Mouse (Mus musculus): ENCODE data around the gene Fscn2. TPM values are rescaled to one million over a fixed set of nuclear protein-coding genes. Genes with fewer than 3 reads are reported as not detected.
"Not testable (repeated sequence)": the region's sequence is repeated elsewhere in the genome, so short reads cannot be mapped to it uniquely, and the experiment has no call there.

Fscn2 gene
- polyA plus RNA-seq, 1 experiment from 2014 or later = 1.7 TPM

DNA sequence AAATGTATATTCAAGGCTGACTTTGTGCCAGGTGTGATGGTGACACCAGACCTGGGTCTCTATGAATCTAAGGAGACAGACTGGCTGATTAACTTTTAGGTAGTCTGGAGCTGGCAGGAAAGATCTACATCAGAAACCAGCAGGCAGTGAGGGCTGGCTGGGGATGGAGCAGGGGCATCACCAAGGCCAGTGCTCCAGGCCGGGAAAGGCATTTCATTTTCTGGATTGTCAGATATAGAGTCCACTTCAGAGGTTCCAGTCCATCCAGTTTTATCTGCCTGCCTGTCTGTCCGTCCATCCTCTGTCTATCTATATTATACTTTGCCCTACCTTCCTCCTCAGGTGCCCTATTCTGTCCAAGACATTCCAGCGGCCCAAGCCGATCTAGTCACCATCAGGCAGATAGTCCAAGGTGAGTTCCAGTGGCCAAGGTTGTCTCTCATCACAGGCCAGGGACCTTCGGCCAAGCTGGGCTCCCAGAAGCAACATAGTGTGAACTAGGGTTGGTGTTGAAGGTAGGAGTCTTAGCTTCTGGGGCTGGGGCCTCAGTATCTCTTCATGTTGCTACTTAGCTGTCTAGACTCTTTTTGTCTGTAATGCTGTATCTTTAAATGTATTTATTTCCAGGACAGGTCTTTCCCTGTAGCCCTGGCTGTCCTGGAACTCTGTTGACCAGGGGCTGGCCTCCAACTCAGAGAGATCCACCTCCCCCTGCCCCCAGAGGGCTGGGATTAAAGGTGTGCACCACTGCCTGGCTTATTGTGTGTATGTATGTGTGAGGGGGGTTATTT is 17.6 kb upstream of the Fscn2 start:
- 76% methylated on average over 5 of the region's 5 CpGs for WGBS
- Histone ChIP-seq H3K4me2 (ENCODE audit: low read length) (peak overlapping the region; percentile 86), H3K4me3 (replicated peaks; ENCODE audit: low read depth, low read length) (no peak overlapping the region), H3K9me3 (ENCODE audit: control insufficient read depth, low read length) (no peaks in the 10 kb centered on the region), H3K27me3 (ENCODE audit: control insufficient read depth, insufficient read depth, low read length) (no peaks in the 10 kb centered on the region), H3K36me3 (ENCODE audit: control insufficient read depth, insufficient read depth, low read length) (peaks cover 28% of the 10 kb centered on the region), H3K4me1 (ENCODE audit: control insufficient read depth, insufficient read depth, low read length) (peaks cover 5% of the 10 kb centered on the region; the same call in 1 of the 2 replicates), H3K27ac (replicated peaks; ENCODE audit: low read depth, low read length) (0 out of 2 replicates have a peak overlapping the region, but pooled peaks have one; percentile 37), H3K9ac (replicated peaks; ENCODE audit: low read length) (no peak overlapping the region)
- ATAC-seq (ENCODE audit: low FRiP score, low TSS enrichment) (no peak), DNase-seq (no peak)

DNA sequence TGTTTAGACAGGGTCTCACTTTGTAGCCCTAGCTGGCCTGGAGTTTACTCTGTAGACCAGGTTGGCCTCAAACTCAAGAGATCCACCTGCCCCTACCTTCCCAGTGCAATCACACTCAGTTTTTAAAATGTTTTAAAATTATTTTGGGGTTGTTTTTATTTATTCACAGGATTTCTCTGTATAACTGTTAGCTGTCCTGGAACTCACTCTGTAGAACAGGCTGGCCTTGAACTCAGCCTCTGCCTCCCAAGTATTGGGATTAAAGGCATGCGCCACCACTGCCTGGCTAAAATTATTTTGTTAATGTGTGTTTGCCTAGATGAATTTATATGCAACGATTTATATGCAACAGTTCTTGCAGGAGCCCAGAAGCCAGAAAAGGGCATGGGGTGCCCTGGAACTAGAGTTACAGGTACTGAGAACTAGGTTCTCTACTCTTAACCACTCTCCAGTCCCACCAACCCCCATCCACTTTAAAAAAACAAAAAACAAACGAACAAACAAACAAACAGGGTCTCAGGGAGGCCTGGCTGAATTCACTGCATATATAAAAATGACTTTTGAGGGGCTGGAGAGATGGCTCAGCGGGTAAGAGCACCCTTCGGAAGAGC is 16.9 kb upstream of the Fscn2 start:
- ATAC-seq (ENCODE audit: low FRiP score, low TSS enrichment) = no peak

GRCm38 (mm10) chr11:120345067-120345681 is 16.2 kb upstream of the Fscn2 start:
- peaks cover 13% of the 10 kb centered on the region for H3K4me1 ChIP-seq (ENCODE audit: control insufficient read depth, insufficient read depth, low read length)
- no peaks in the 10 kb centered on the region for H3K27me3 ChIP-seq (ENCODE audit: control insufficient read depth, insufficient read depth, low read length)
- 33% methylated on average over 1 of the region's 1 CpGs for WGBS
- peak overlapping the region; percentile 26; the same call in 1 of the 2 replicates for H3K27ac ChIP-seq (replicated peaks; ENCODE audit: low read depth, low read length)
- no peak for ATAC-seq (ENCODE audit: low FRiP score, low TSS enrichment)
- H3K4me3 ChIP-seq (replicated peaks; ENCODE audit: low read depth, low read length) = peak overlapping the region; percentile 41
- H3K36me3 ChIP-seq (ENCODE audit: control insufficient read depth, insufficient read depth, low read length) = peaks cover 28% of the 10 kb centered on the region
- peak overlapping the region; percentile 36 for H3K9ac ChIP-seq (replicated peaks; ENCODE audit: low read length)
- H3K4me2 ChIP-seq (ENCODE audit: low read length) = peak overlapping the region; percentile 86
- no peak for DNase-seq
- H3K9me3 ChIP-seq (ENCODE audit: control insufficient read depth, low read length) = no peaks in the 10 kb centered on the region

More for the DNA sequence above, 16.9 kb upstream of the Fscn2 start:
- no peak for DNase-seq
- Histone ChIP-seq H3K4me1 (ENCODE audit: control insufficient read depth, insufficient read depth, low read length) (peaks cover 9% of the 10 kb centered on the region), H3K36me3 (ENCODE audit: control insufficient read depth, insufficient read depth, low read length) (peaks cover 28% of the 10 kb centered on the region), H3K27me3 (ENCODE audit: control insufficient read depth, insufficient read depth, low read length) (no peaks in the 10 kb centered on the region), H3K4me3 (replicated peaks; ENCODE audit: low read depth, low read length) (peak overlapping the region; percentile 41), H3K4me2 (ENCODE audit: low read length) (peak overlapping the region; percentile 86), H3K9me3 (ENCODE audit: control insufficient read depth, low read length) (no peaks in the 10 kb centered on the region), H3K9ac (replicated peaks; ENCODE audit: low read length) (no peak overlapping the region; the same call in 1 of the 2 replicates), H3K27ac (replicated peaks; ENCODE audit: low read depth, low read length) (0 out of 2 replicates have a peak overlapping the region, but pooled peaks have one; percentile 37)
- WGBS = 59% methylated on average over 5 of the region's 5 CpGs

GRCm38 (mm10) chr11:120346383-120347034 is 14.8 kb upstream of the Fscn2 start:
- H3K9ac ChIP-seq (replicated peaks; ENCODE audit: low read length) = peak overlapping the region; percentile 43
- not testable (repeated sequence) for H3K27me3 ChIP-seq (ENCODE audit: control insufficient read depth, insufficient read depth, low read length); H3K9me3 ChIP-seq (ENCODE audit: control insufficient read depth, low read length); ATAC-seq (ENCODE audit: low FRiP score, low TSS enrichment); H3K27ac ChIP-seq (replicated peaks; ENCODE audit: low read depth, low read length); DNase-seq
- 68% methylated on average over 10 of the region's 13 CpGs for WGBS
- H3K4me1 ChIP-seq (ENCODE audit: control insufficient read depth, insufficient read depth, low read length) = peaks cover 23% of the 10 kb centered on the region
- H3K4me2 ChIP-seq (ENCODE audit: low read length) = peak overlapping the region; percentile 70
- H3K36me3 ChIP-seq (ENCODE audit: control insufficient read depth, insufficient read depth, low read length) = peaks cover 28% of the 10 kb centered on the region
- peak overlapping the region; percentile 45 for H3K4me3 ChIP-seq (replicated peaks; ENCODE audit: low read depth, low read length)

DNA sequence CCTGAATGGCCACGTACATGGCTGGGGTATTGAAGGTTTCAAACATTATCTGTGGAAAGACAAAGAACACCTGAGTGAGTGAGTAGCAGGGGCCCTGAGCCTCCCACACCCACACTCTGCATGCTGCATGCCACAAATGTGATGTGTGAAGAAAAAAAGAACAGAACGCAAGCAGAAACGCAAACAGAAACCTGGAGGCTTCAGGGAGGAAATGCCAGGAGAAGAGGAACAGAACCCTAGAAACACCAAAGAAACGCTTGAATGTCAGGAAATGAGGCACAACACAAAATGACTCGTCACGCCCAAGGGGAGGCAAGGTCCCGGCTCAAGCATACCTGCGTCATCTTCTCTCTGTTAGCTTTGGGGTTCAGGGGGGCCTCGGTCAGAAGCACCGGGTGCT is 14.0 kb upstream of the Fscn2 start:
- ATAC-seq (ENCODE audit: low FRiP score, low TSS enrichment) (no peak), DNase-seq (peak; percentile 37)
- Histone ChIP-seq H3K4me3 (replicated peaks; ENCODE audit: low read depth, low read length) (peak overlapping the region; percentile 100), H3K9me3 (ENCODE audit: control insufficient read depth, low read length) (no peaks in the 10 kb centered on the region), H3K9ac (replicated peaks; ENCODE audit: low read length) (peak overlapping the region; percentile 100), H3K4me2 (ENCODE audit: low read length) (peak overlapping the region; percentile 99), H3K27ac (replicated peaks; ENCODE audit: low read depth, low read length) (peak overlapping the region; percentile 100), H3K36me3 (ENCODE audit: control insufficient read depth, insufficient read depth, low read length) (peaks cover 28% of the 10 kb centered on the region), H3K4me1 (ENCODE audit: control insufficient read depth, insufficient read depth, low read length) (peaks cover 23% of the 10 kb centered on the region), H3K27me3 (ENCODE audit: control insufficient read depth, insufficient read depth, low read length) (no peaks in the 10 kb centered on the region)
- 8% methylated on average over 10 of the region's 10 CpGs for WGBS

DNA sequence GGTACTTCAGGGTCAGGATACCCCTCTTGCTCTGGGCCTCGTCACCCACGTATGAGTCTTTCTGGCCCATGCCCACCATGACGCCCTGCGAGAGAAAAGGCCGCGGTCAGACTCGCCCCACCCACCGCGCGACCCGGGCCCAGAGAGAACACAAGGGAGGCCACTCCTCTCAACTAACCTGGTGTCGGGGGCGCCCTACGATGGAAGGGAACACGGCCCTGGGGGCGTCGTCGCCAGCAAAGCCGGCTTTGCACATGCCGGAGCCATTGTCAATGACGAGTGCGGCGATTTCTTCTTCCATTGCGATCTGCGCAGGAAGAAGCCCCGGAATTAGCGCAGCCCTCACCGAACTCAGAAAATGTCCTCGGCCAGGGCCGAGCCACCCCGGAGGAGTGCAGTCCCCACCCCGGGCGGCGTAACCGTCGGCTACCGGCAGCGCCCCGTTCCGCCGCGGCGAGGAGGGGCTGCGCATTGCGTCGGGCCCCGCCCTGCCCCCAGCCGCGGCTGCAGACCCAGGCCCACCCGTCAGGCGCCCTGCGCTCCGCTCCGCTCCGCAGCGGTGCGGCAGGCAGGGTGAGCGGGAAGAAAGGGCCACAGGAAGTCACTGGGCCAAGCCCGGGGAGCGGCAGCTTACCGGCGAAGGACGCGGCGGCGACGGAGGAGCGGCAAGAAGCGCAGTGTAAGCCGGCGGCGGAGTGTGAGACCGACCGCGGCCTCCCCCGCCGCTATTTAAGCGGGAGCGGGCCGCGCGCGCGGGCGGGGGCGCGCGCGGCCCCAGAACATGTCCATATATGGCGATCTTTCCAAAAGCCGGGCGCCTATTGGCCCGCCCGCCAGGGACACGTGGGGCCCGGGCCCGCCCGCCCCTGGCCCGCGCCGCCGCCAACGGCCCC is 13.3 kb upstream of the Fscn2 start, which contains the start of gene Actg1:
Gene Actg1 (minus strand): TSS at position 752 of the 893 bp plus-strand sequence.
- Histone ChIP-seq H3K9ac (replicated peaks; ENCODE audit: low read length) (peak within 1 kb of the TSS; percentile 100), H3K4me3 (replicated peaks; ENCODE audit: low read depth, low read length) (peak within 1 kb of the TSS; percentile 100), H3K4me2 (ENCODE audit: low read length) (peak within 1 kb of the TSS; percentile 99), H3K27me3 (ENCODE audit: control insufficient read depth, insufficient read depth, low read length) (no peaks in the 10 kb centered on the region), H3K27ac (replicated peaks; ENCODE audit: low read depth, low read length) (peak within 1 kb of the TSS; percentile 100), H3K36me3 (ENCODE audit: control insufficient read depth, insufficient read depth, low read length) (peaks cover 28% of the 10 kb centered on the region), H3K4me1 (ENCODE audit: control insufficient read depth, insufficient read depth, low read length) (peaks cover 29% of the 10 kb centered on the region), H3K9me3 (ENCODE audit: control insufficient read depth, low read length) (no peaks in the 10 kb centered on the region)
- peak; percentile 97 for DNase-seq
- peak; percentile 87 for ATAC-seq (ENCODE audit: low FRiP score, low TSS enrichment)
- 4% methylated on average over 102 of the region's 103 CpGs for WGBS

GRCm38 (mm10) chr11:120348684-120349370 is 12.5 kb upstream of the Fscn2 start:
- H3K4me3 ChIP-seq (replicated peaks; ENCODE audit: low read depth, low read length) = peak overlapping the region; percentile 100
- H3K27me3 ChIP-seq (ENCODE audit: control insufficient read depth, insufficient read depth, low read length) = no peaks in the 10 kb centered on the region
- peak overlapping the region; percentile 99 for H3K4me2 ChIP-seq (ENCODE audit: low read length)
- 5% methylated on average over 53 of the region's 53 CpGs for WGBS
- peaks cover 27% of the 10 kb centered on the region for H3K36me3 ChIP-seq (ENCODE audit: control insufficient read depth, insufficient read depth, low read length)
- no peak; the same call in none of the 2 replicates for ATAC-seq (ENCODE audit: low FRiP score, low TSS enrichment)
- no peaks in the 10 kb centered on the region for H3K9me3 ChIP-seq (ENCODE audit: control insufficient read depth, low read length)
- peak; percentile 81 for DNase-seq
- peak overlapping the region; percentile 100 for H3K27ac ChIP-seq (replicated peaks; ENCODE audit: low read depth, low read length)
- peaks cover 31% of the 10 kb centered on the region for H3K4me1 ChIP-seq (ENCODE audit: control insufficient read depth, insufficient read depth, low read length)
- H3K9ac ChIP-seq (replicated peaks; ENCODE audit: low read length) = peak overlapping the region; percentile 100
